ENCODE assay signal across 15 mouse cellular contexts in genomic region chr9:34580059-34580458, GRCm38 (mm10).
"Had no signal": no experiment of that assay in that cellular context is flagged by ENCODE, and none has a peak within 500 bp of the region (broad histone marks: within the 10 kb centered on the region; RNA-seq: fewer than 3 reads in every experiment).

No protein-coding gene starts in this region.

- H3K27ac ChIP-seq: hindbrain, embryonic 15.5 days; kidney, embryonic 15.5 days; limb, embryonic 13.5 days; liver, embryonic 14.5 days; midbrain, embryonic 12.5 days; neural tube, embryonic 15.5 days; stomach, postnatal 0 days had no signal

- H3K4me3 ChIP-seq: hindbrain, embryonic 15.5 days; kidney, embryonic 15.5 days; limb, embryonic 13.5 days; midbrain, embryonic 12.5 days; myocyte; neural tube, embryonic 15.5 days had no signal

- DNase-seq: kidney, adult 2 months; kidney, postnatal 14 days; lung, adult 18-20 months; right cerebral cortex, postnatal 25 days; thymus, adult 18-20 months; thymus, postnatal 14 days had no signal

- ATAC-seq: intestine, embryonic 16.5 days had no signal
